Mouse (Mus musculus) liver, adult 2 months (tissue): ENCODE measurements at regions not wholly inside any gene's neighbourhood (a gene's known extent, or its start where the extent isn't known, plus 50 kb on each side); places are given as distances from the start of the nearest gene placed in this dataset.

Source experiments
- DNase-seq: peaks from one replicate; pipeline ENCODE4 v3.0.0-alpha.2; 2011; ENCODE audit warnings: low read depth, low spot score; ENCODE audit errors: extremely low read depth
- H3K27ac ChIP-seq: fragments of 200-500 bp; replicated peaks from 2 replicates; pipeline ENCODE4 v1.5.1; 2012; ENCODE audit warnings: low read depth, mild to moderate bottlenecking, control low read depth, inconsistent platforms, low read length; ENCODE audit not compliant: insufficient read depth
- H3K27me3 ChIP-seq: fragments of 200-500 bp; 2 replicates; pipeline ENCODE4 v1.6.1; 2012; ENCODE audit warnings: mild to moderate bottlenecking, moderate library complexity, low read length, inconsistent platforms; ENCODE audit not compliant: control insufficient read depth, insufficient read depth
- H3K36me3 ChIP-seq: fragments of 200-500 bp; 2 replicates; pipeline ENCODE4 v1.6.1; 2012; ENCODE audit warnings: low read length, inconsistent platforms; ENCODE audit not compliant: control insufficient read depth, insufficient read depth
- H3K4me1 ChIP-seq: fragments of 200-500 bp; 2 replicates; pipeline ENCODE4 v1.6.1; 2011; ENCODE audit warnings: low read length; ENCODE audit not compliant: control insufficient read depth, insufficient read depth
- H3K4me3 ChIP-seq: fragments of 200-500 bp; 2 replicates; pipeline ENCODE4 v1.5.1; 2011; ENCODE audit warnings: low read depth, mild to moderate bottlenecking, control low read depth, low read length, moderate library complexity; ENCODE audit not compliant: insufficient read depth
- H3K79me2 ChIP-seq: fragments of 200-500 bp; 2 replicates; pipeline ENCODE4 v1.6.1; 2012; ENCODE audit warnings: inconsistent platforms, mild to moderate bottlenecking, low read length, moderate library complexity; ENCODE audit not compliant: control insufficient read depth, insufficient read depth
- H3K9ac ChIP-seq: fragments of 200-500 bp; 2 replicates; pipeline ENCODE4 v1.6.1; 2012; ENCODE audit warnings: low read depth, mild to moderate bottlenecking, control low read depth, inconsistent platforms, low read length
- CTCF ChIP-seq: fragments of 200-500 bp; IDR thresholded peaks from 2 replicates; pipeline ENCODE4 v1.5.1; 2011; ENCODE audit warnings: low read depth, low read length, control low read depth
- POLR2A ChIP-seq: fragments of 200-500 bp; IDR thresholded peaks from 2 replicates; pipeline ENCODE4 v1.6.1; 2011; ENCODE audit warnings: low read length, control low read depth; ENCODE audit not compliant: insufficient read depth; ENCODE audit errors: extremely low read depth
- WGBS: fragments of 180-500 bp; shearing (Covaris S2); methylation state at CpG from one replicate; pipeline ENCODE4 v1.1.7; 2018; 5-methylcytosine and 5-hydroxymethylcytosine counted together

DNA sequence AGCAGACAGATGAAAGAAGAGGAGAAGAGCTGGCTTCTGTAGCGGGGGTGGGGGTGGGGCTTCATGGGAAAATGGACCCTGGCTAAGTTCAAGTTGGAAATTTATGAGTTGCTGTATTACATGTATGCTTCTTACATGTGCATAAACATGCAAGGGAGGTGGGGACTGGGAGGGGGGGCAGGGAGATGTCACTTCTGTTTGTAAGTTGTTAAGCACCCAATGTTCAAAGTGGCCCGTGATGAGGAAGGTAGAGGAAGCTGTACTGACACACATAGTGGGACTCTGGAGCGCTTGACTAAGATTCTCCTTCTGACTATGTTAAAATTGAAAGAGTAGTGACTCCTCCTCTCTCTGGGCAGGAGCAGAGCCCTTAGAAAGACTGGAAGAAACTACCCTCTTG is 75.0 kb downstream of the Dad1 start:
- Histone ChIP-seq H3K79me2 (no peaks in the 10 kb centered on the region), H3K9ac (no peak overlapping the region), H3K4me3 (no peak overlapping the region), H3K36me3 (no peaks in the 10 kb centered on the region), H3K27ac (no peak overlapping the region), H3K4me1 (no peaks in the 10 kb centered on the region), H3K27me3 (no peaks in the 10 kb centered on the region)
- no peak for TF ChIP-seq POLR2A
- no peak for TF ChIP-seq CTCF
- no peak for DNase-seq
- WGBS = 95% methylated on average over 3 of the region's 3 CpGs

- Histone ChIP-seq H3K79me2 (no peaks in the 10 kb centered on the region), H3K4me1 (no peaks in the 10 kb centered on the region), H3K9ac (no peak overlapping the region), H3K36me3 (no peaks in the 10 kb centered on the region), H3K27me3 (no peaks in the 10 kb centered on the region), H3K27ac (no peak overlapping the region), H3K4me3 (no peak overlapping the region)
- DNase-seq = no peak
- TF ChIP-seq CTCF = no peak
- no peak for TF ChIP-seq POLR2A
- WGBS = 61% methylated on average over 14 of the region's 14 CpGs
Observed at GRCm38 (mm10) chr14:54176469-54176868, 77.4 kb downstream of the Dad1 start.

GRCm38 (mm10) chr14:54175476-54175875 is 78.4 kb downstream of the Dad1 start:
- TF ChIP-seq POLR2A (no peak), CTCF (no peak)
- Histone ChIP-seq H3K9ac (no peak overlapping the region), H3K27ac (no peak overlapping the region), H3K79me2 (no peaks in the 10 kb centered on the region), H3K36me3 (no peaks in the 10 kb centered on the region), H3K27me3 (no peaks in the 10 kb centered on the region; the same call in 1 of the 2 replicates), H3K4me3 (no peak overlapping the region), H3K4me1 (no peaks in the 10 kb centered on the region)
- DNase-seq = no peak
- 83% methylated on average over 5 of the region's 5 CpGs for WGBS

DNA sequence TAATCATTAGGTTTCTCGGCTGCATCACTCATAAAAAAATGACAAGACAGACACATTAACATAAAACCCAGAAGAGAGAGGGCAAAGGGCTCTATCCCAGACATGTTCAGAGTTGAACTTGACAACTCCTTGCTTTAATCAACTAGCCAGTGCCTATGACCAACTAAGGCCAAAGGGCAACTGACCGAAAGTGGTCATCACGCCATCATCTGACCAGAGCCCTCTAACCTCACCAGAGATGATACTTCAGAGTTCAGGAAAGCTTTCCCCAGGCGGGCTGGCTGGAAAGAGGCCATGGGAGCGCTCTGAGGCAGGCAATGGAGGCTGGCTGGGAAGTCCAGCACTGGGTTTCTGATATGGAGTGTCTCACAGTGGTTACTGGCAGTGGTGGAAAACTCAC is 80.6 kb downstream of the Dad1 start:
- H3K27me3 ChIP-seq = no peaks in the 10 kb centered on the region; the same call in 1 of the 2 replicates
- no peak overlapping the region for H3K9ac ChIP-seq
- DNase-seq = no peak
- H3K4me3 ChIP-seq = no peak overlapping the region
- no peaks in the 10 kb centered on the region for H3K36me3 ChIP-seq
- no peaks in the 10 kb centered on the region for H3K4me1 ChIP-seq
- 89% methylated on average over 5 of the region's 5 CpGs for WGBS
- H3K79me2 ChIP-seq = no peaks in the 10 kb centered on the region
- no peak for TF ChIP-seq POLR2A
- TF ChIP-seq CTCF = no peak
- no peak overlapping the region for H3K27ac ChIP-seq

GRCm38 (mm10) chr14:54169254-54169653 is 84.7 kb downstream of the Dad1 start:
- no peak for TF ChIP-seq CTCF
- TF ChIP-seq POLR2A = no peak
- H3K4me3 ChIP-seq = no peak overlapping the region
- no peaks in the 10 kb centered on the region for H3K4me1 ChIP-seq
- H3K36me3 ChIP-seq = no peaks in the 10 kb centered on the region
- no peaks in the 10 kb centered on the region for H3K79me2 ChIP-seq
- no peak overlapping the region for H3K27ac ChIP-seq
- no peak for DNase-seq
- 89% methylated on average over 7 of the region's 7 CpGs for WGBS
- H3K27me3 ChIP-seq = no peaks in the 10 kb centered on the region; the same call in 1 of the 2 replicates
- H3K9ac ChIP-seq = no peak overlapping the region

GRCm38 (mm10) chr14:54168414-54168931 is 85.4 kb downstream of the Dad1 start:
- Histone ChIP-seq H3K4me3 (no peak overlapping the region), H3K79me2 (no peaks in the 10 kb centered on the region), H3K27ac (no peak overlapping the region), H3K4me1 (no peaks in the 10 kb centered on the region), H3K36me3 (no peaks in the 10 kb centered on the region), H3K9ac (no peak overlapping the region), H3K27me3 (no peaks in the 10 kb centered on the region; the same call in 1 of the 2 replicates)
- DNase-seq = no peak
- WGBS = 64% methylated on average over 4 of the region's 4 CpGs
- no peak for TF ChIP-seq CTCF
- no peak for TF ChIP-seq POLR2A
